Mouse (Mus musculus) cerebellum, adult 9-11 months (tissue): ENCODE data around the gene Tanc1.

Experiments
- DNase-seq: peaks from one replicate; pipeline ENCODE4 v3.0.0; 2022

Gene Tanc1

GRCm38 (mm10) chr2:59685606-59685950, 73.7 kb downstream of the Tanc1 start:
- no peak for DNase-seq

DNA sequence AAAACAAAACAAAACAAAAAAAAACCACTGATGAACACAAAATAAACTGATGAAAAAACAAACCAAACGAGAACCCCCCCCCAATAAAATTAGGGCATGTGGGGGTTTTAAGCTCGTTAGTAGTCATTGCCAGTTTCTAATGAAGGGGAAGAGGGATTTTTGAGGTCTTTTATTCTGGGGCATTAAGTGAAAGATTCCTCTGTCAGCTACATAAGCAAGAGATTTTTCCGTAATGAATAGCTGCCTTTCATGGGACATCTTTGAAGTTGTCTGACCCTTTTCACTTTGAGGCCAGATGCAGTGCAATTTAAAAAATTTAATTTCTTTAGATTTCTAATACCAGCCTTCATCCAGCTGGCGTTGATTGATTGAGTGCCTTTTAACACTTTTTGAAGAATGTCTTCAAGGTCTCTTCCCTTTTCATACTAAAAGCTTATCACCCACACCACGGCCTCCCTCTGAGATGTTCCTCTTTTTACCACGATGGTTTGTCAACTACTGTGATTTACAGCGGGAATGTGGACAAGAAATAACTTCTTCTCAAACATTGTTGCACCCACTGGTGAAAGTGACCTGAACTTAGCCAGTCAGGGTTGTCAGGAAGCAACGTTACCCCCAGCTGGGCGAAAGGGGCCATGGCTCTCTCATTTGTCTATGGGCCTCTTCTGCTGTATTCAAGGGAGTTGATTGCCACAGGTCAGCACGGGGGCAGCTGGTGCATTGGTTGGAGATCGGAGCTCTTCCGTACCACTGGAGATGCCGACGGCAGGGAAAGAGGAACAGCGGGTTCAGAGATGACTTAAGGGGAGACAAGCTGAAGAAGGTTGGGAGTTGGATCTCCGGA, 76.6 kb downstream of the Tanc1 start:
- DNase-seq = no peak

GRCm38 (mm10) chr2:59691112-59691511, 79.3 kb downstream of the Tanc1 start:
- DNase-seq = no peak

DNA sequence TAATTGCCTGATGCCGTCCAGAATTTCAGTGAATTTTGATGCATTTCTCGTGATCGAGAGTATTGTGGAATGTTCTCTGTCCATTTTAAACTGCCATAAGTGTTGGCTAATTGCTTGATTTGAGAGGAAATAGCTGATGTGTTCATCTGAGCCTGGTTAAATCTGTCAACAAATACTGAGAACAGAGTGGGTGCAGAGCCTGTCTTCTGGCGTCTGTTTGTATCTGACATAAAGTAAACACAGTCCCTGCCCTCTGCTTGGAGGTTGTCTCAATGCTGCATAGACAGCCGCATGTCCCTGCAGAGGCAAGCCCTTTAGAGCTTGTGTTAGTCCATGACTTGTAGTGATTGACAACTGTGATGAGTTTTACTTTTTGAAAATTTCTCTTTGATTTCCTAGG, 81.6 kb downstream of the Tanc1 start:
- DNase-seq = no peak

- DNase-seq = no peak
Observed at GRCm38 (mm10) chr2:59697123-59697522, 85.3 kb downstream of the Tanc1 start.

- no peak for DNase-seq
Observed at GRCm38 (mm10) chr2:59697722-59698634, 86.1 kb downstream of the Tanc1 start.

DNA sequence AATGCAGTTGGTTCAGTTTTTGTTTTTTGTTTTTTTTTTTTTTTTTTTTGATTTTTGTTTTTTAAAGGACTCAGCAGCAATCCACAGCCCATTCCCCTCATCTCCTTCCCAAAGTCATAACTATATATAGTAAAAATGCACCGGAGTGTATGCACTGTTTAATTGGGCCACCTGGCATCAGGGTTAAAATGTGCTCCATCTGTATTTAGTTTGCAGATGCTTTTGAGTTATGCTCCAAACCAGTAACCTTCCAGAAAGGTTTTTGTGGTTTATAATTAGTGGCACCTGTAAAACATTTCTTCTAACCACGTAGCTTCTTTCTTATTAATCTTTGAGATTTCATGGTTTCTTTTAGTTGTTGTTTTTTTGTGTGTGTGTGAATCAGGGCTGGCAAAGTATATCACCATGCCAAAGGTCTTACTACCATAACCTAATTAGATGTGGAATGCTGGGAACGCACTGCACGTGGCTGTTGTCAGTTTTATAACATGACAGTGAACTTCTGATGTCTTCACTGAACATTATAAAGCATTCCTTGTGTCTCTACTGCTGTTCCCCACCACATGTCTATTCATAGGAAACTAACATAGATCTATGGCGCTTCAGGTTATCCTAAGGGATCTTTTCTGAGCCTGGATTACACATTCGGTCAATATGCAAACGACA, 86.9 kb downstream of the Tanc1 start:
- no peak for DNase-seq

DNA sequence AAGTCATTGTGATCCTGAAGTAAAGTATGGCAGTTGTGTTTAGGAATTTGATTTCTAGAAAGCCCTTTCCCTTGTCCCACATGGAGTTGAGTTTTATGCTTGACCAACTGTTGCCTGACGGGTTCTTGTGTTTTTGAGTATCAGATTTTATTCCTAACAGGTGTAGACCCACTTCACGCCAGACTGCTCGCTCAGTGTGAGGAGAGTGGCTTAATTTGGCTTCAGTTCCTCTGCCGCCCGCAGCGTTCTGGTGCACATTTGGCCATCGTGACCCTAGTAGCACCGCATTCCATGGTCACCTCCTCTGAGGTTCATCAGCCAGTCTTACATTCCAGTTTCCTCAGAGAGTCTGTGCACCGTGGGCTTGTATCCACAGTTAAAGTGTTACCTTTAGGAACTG, 88.1 kb downstream of the Tanc1 start:
- DNase-seq = peak; percentile 84

- no peak for DNase-seq
Observed at GRCm38 (mm10) chr2:59705221-59705620, 93.4 kb downstream of the Tanc1 start.

DNA sequence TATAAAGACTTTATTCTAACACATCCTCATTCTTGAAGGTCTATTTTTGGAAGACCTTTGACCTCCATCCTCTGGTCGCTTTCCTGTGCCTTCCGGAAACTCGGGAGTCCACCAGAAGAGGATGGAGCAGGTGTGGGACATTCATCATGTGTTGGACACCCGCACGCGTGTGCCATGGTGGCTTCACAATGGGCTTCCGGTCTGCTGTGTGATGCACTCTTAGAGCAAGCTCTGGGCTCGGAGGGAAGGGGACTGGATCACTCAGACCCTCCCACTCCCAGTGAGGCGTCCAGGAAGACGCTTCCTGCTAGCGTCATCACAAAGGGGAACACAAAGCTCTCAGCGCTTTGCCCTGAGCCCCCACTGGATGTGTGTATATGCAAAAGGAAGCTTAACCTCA, 95.0 kb downstream of the Tanc1 start:
- DNase-seq = no peak

GRCm38 (mm10) chr2:59707922-59708706, 96.3 kb downstream of the Tanc1 start:
- no peak for DNase-seq

DNA sequence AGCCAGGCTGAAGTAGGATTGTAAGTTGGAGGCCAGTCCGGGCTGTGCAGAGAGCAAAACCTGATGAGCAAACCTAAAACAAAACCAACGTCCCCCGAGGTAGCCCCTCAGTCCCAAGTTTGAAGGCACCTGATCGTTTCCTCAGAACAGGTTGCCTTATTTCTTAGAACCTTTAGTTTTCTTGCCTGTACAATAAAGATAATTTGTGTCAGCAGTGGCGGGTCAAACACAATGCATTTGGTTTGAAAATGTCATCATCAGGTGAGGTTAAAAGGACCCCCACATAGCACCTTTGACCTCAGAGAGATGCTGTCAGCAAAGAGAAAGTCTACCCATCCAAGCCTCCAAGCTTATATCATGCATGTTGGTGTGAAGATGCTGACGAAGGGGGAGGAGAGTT, 98.9 kb downstream of the Tanc1 start:
- DNase-seq = no peak

- DNase-seq = no peak
Observed at GRCm38 (mm10) chr2:59711992-59712391, 100.2 kb downstream of the Tanc1 start.

DNA sequence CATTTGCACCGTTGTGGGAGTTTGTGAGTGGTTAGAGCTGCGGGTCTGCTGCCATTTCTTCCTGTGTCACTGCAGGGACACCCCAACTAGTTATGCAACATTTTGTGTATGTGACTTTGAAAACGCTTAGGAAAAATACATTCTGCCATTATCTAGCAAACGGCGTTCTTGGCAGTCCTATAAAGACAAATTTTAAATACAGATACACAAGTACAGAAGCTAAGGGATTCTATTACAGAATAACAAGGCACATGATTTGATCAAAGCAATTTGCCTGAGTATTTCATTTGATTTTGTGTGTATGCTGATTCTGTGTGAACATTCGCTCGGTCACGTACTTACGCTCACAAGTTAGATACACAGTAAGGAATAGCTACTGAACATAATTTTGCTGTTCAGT, 100.6 kb downstream of the Tanc1 start:
- DNase-seq = no peak

DNA sequence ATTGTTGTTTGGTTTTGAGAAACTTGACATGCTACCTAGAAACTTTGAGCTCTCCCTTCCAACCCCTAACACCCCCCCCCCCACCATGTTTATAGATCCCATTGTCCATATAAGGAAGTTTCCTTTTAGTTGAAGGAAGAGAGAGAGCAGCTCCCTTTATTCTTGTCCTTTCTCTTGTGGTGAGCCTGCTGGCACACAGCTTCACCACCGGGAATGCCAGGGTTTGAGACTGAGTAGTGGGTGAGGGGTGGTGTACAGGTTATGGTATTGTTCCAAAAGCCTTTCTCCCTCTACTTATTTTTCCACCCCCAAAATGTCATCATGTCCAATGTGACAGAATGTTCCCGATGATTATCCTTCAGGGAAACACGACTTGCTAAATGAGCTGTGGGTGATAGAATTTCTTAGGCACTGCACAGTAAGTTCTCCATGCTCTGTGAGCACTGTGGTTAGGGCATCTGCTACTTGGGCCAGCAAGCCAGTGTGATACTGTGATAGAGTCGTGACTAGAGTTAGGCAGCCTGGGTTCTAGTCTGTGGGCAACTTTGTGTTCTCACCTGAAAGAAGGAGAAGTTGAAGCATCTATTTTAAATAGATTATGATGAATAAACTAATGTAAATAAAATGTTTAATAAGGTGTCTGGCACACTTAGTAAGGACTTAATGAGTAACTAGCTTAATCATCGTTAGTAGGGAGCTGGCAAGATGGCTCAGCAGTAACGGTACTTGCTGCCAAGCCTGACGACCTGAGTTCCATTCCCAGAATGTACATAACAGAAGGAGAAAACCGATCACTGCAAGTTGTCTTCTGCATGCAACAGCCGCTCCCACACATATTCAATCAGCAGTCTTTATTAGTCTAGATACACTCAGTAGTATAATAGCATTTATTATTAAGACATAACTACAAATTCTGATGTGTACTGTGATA, 102.0 kb downstream of the Tanc1 start:
- no peak for DNase-seq

- DNase-seq = no peak
Observed at GRCm38 (mm10) chr2:59714992-59715391, 103.2 kb downstream of the Tanc1 start.

DNA sequence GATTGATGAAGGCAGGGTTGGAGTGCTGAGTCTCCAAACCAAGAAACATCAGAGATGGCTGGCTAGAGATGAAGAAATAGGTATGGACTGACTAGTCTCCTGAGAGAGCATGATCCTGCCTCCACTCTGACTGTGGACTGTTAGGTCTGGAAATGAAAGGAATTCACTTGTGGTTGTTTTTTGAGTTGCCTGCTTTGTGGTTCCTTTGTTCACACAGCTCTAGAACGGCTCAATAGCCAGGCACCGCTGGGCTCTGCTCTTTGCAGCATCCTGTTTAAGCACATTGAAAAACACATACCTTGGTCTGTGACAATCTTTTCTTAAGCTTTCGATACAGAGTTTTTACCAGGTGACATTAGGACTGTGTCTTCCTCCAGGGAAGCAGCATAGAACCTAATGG, 104.6 kb downstream of the Tanc1 start:
- DNase-seq = no peak

- peak; percentile 90 for DNase-seq
Observed at GRCm38 (mm10) chr2:59717746-59718294, 106.0 kb downstream of the Tanc1 start.

DNA sequence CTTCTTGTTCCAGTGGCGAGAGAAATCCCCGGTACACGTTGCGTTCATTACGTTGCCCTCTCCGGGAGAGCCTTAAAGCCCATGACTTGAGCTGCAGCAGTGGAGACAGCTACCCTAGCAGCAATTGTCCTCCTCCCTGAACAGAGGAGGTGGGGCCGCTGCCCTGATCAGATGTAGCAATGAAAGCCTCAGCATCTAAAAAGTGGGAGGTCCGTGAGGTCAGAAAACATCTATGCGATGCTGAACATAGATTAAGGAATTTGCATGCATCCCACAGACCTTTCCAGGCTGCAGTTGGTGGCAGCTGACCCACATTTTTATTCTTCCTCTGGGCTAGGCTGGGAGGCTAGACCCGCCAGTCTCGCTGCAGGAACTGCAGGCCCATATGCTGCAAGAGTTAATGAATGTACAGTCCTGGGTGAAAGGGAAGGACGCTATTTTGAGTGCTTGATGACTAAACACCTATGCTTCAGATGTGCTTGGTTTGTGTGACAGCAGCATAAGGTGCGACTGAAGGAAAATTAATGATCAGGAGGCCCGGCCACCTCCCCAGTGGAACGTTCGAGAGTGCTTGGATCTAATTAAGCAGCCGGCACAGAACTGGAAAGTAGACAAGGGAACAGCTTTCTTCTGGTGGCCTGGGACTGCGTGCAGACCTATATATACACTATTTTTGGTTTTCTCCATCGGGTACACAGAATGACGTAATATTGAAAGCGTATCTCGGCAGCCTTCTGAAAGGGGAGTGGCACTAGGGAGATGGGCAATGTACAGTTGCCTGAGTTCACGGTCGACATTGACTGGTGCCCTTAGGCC, 107.0 kb downstream of the Tanc1 start:
- DNase-seq = peak; percentile 76

DNA sequence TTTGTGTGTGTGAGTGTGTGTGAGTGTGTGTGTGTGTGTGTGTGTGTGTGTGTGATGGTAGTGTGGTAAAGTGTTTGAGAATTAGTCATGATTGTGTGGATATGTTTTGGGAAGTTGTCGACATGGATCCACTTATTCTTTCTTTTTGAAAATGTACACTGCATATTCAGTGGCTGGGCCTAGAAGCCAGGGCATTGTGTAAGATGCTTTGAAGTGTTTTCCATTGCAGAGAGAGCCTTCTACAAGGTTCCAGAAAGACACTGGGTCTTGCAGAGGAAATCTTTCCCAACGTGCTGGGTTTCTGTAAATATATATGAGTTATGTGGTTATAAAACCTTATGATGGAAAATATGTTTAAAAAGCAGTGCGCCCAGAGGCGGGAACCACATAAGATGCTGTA, 108.0 kb downstream of the Tanc1 start:
- DNase-seq = no peak
